Mouse (Mus musculus): ENCODE data around the gene Ttc17.
"Not testable (repeated sequence)": the region's sequence is repeated elsewhere in the genome, so short reads cannot be mapped to it uniquely, and the experiment has no call there.

Ttc17 gene

GRCm38 (mm10) chr2:94406083-94406957, at the start of gene Ttc17:
Gene Ttc17 (minus strand): TSS chr2:94406689.
- peak; percentile 69 to 84 for DNase-seq (ENCODE audit: low spot score in 2 of 2)

- DNase-seq (ENCODE audit: low spot score in 2 of 2): no peak
Measured at GRCm38 (mm10) chr2:94449643-94450042, 43.2 kb upstream of the Ttc17 start.

GRCm38 (mm10) chr2:94436952-94437351, 30.5 kb upstream of the Ttc17 start:
- no peak for DNase-seq (ENCODE audit: low spot score in 2 of 2)

GRCm38 (mm10) chr2:94435481-94435880, 29.0 kb upstream of the Ttc17 start:
- DNase-seq (ENCODE audit: low spot score in 2 of 2): no peak

- DNase-seq (ENCODE audit: low spot score in 2 of 2): no peak
Measured at GRCm38 (mm10) chr2:94434833-94435232, 28.3 kb upstream of the Ttc17 start.

- no peak for DNase-seq (ENCODE audit: low spot score in 2 of 2)
Measured at GRCm38 (mm10) chr2:94432214-94432613, 25.7 kb upstream of the Ttc17 start.

- DNase-seq (ENCODE audit: low spot score in 2 of 2): no peak
Measured at GRCm38 (mm10) chr2:94428456-94428855, 22.0 kb upstream of the Ttc17 start.

GRCm38 (mm10) chr2:94407441-94407840, 952 bp upstream of the Ttc17 start:
- DNase-seq (ENCODE audit: low spot score in 2 of 2): no peak

- DNase-seq (ENCODE audit: low spot score in 2 of 2): no peak
Measured at GRCm38 (mm10) chr2:94407021-94407420, 532 bp upstream of the Ttc17 start.

- DNase-seq (ENCODE audit: low spot score in 2 of 2): peak in 1 of 2 experiments; percentile 15
Measured at GRCm38 (mm10) chr2:94405397-94406082, 949 bp downstream of the Ttc17 start.

- no peak for DNase-seq (ENCODE audit: low spot score in 2 of 2)
Measured at GRCm38 (mm10) chr2:94404512-94405240, 1.8 kb downstream of the Ttc17 start.

GRCm38 (mm10) chr2:94402561-94402960, 3.9 kb downstream of the Ttc17 start:
- DNase-seq (ENCODE audit: low spot score in 2 of 2): no peak

GRCm38 (mm10) chr2:94402096-94402495, 4.4 kb downstream of the Ttc17 start:
- no peak for DNase-seq (ENCODE audit: low spot score in 2 of 2)

- no peak for DNase-seq (ENCODE audit: low spot score in 2 of 2)
Measured at GRCm38 (mm10) chr2:94401006-94401405, 5.5 kb downstream of the Ttc17 start.

- peak in 1 of 2 experiments; percentile 25 for DNase-seq (ENCODE audit: low spot score in 2 of 2)
Measured at GRCm38 (mm10) chr2:94398138-94398970, 8.1 kb downstream of the Ttc17 start.

- no peak for DNase-seq (ENCODE audit: low spot score in 2 of 2)
Measured at GRCm38 (mm10) chr2:94397453-94397852, 9.0 kb downstream of the Ttc17 start.

- no peak for DNase-seq (ENCODE audit: low spot score in 2 of 2)
Measured at GRCm38 (mm10) chr2:94396325-94396724, 10.2 kb downstream of the Ttc17 start.

GRCm38 (mm10) chr2:94391127-94391526, 15.4 kb downstream of the Ttc17 start:
- not testable (repeated sequence) for DNase-seq (ENCODE audit: low spot score in 2 of 2)

GRCm38 (mm10) chr2:94389000-94389399, 17.5 kb downstream of the Ttc17 start:
- no peak for DNase-seq (ENCODE audit: low spot score in 2 of 2)

- no peak for DNase-seq (ENCODE audit: low spot score in 2 of 2)
Measured at GRCm38 (mm10) chr2:94387846-94388245, 18.6 kb downstream of the Ttc17 start.

- DNase-seq (ENCODE audit: low spot score in 2 of 2): not testable (repeated sequence)
Measured at GRCm38 (mm10) chr2:94384483-94384882, 22.0 kb downstream of the Ttc17 start.

All from frontal cortex, postnatal 10 days (tissue).